Mouse (Mus musculus) CD4-positive, CD25-positive, alpha-beta regulatory T cell, adult 2 months (primary cell): ENCODE measurements around the gene Gli2.

ENCODE experiments used
- DNase-seq: peaks from one replicate; pipeline ENCODE4 v3.0.0-alpha.2; 2012; ENCODE audit warnings: low read depth, low spot score

Gli2 gene

DNA sequence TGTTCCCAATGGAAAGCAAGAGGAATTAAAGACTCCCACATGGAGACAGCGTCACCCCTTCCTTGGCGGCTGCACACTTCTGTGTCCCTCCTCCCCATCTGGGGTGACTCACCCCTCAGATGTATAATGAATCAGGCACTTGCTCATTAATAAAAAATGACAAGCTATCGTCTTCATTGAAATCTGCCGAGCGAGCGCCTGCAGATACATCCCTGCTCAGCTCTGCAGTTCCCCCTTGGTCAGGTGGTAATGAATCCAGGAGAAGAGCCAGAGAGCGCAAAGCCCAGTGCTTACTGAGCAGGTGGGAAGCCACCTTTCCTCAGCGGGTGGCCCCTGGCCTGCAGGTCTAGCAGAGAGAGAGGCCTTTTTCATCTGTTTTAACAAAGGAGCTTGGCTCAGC lies 112.1 kb downstream of the Gli2 start:
- no peak for DNase-seq

DNA sequence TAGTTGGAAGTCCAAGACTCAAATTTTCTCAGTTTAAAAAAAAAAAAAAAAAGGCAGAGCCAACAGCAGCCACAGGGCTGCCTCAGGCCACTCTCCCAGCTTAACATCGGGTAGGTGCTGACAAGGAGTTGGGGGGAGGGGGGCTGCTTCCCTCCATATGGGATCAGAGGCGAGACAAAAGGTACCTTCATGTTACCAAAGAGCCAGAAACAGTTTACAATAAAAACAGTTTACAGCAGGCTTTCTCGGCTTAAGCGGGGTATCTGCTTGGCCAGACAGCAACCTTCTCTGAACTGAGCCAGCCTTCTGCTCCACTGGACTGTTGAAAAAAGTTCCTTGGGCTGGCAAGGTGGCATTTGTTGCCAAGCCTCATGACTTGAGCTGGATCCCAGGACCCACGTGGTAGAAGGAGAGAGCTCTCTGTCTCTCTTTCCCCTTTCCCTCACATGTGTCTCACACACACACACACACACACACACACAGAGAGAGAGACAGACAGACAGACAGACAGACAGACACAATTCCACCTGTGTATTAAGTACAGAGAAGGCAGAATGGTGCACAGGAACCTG lies 113.1 kb downstream of the Gli2 start:
- no peak for DNase-seq

GRCm38 (mm10) chr1:118938206-118938605 lies 115.2 kb downstream of the Gli2 start:
- no peak for DNase-seq

GRCm38 (mm10) chr1:118936108-118936507 lies 117.3 kb downstream of the Gli2 start:
- no peak for DNase-seq

GRCm38 (mm10) chr1:118935518-118935917 lies 117.9 kb downstream of the Gli2 start:
- DNase-seq, result no peak

GRCm38 (mm10) chr1:118932167-118932566 lies 121.3 kb downstream of the Gli2 start:
- DNase-seq, result no peak

GRCm38 (mm10) chr1:118927543-118928354 lies 125.7 kb downstream of the Gli2 start:
- no peak for DNase-seq

DNA sequence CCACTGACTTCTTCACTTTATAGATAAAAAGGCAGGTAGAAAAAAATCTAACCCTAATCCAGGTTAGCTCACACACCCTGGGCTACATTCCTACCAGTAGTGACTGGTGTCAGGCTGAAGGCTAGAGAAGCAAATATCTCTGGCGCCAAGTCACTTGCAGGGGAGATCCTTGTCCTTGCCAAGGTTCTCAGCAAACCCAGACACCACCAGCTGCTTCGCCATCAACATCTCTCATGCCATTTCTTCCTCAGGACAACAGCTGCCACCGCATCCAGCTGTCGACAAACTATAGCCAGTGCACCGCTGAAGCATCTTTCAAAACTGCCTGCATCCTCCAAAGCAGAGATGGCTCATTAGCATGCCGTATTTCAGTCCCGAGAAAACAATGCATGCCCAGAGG lies 126.9 kb downstream of the Gli2 start:
- DNase-seq, result no peak

DNA sequence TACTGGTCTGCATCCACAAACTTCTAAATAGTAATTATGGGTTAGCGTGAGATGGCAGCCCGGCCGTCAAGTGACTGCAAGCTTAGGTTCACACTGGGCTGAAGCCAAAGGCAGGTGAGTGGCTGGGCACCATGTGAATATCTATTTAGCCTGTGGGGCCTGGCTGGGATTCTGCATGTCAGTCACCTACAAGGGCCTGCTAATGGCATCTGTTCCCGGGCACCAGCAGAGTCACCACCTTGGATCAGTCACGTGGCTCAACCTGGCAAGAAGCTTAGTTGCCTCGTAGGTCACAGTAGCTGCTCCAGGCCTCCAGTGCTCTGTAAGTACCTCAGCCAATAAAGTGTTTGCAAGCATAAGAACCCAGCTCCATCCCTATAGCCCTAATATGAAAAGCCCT lies 131.2 kb downstream of the Gli2 start:
- DNase-seq, result no peak

GRCm38 (mm10) chr1:118917520-118918220 lies 135.7 kb downstream of the Gli2 start:
- no peak for DNase-seq

- DNase-seq, result no peak
Observed at GRCm38 (mm10) chr1:118916477-118917075, 136.8 kb downstream of the Gli2 start.

- DNase-seq, result no peak
Observed at GRCm38 (mm10) chr1:118913414-118914385, 139.7 kb downstream of the Gli2 start.

- DNase-seq, result no peak
Observed at GRCm38 (mm10) chr1:118912929-118913328, 140.5 kb downstream of the Gli2 start.

DNA sequence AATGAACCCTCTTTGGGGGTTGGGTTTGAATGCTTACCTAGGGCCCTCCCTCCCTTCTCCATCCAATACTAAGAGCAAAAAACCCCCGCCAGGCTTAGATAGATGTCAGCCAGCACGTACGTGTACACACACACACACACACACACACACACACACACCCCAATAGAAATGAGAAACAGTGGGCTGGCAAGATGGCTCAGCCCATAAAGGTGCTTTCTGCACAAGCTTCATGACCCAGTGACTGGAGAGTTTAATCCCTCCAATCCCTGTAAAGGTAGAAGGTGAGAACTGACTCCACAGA lies 142.0 kb downstream of the Gli2 start:
- DNase-seq, result no peak

GRCm38 (mm10) chr1:118910693-118911426 lies 142.6 kb downstream of the Gli2 start:
- DNase-seq, result no peak

GRCm38 (mm10) chr1:118909051-118909450 lies 144.4 kb downstream of the Gli2 start:
- no peak for DNase-seq

DNA sequence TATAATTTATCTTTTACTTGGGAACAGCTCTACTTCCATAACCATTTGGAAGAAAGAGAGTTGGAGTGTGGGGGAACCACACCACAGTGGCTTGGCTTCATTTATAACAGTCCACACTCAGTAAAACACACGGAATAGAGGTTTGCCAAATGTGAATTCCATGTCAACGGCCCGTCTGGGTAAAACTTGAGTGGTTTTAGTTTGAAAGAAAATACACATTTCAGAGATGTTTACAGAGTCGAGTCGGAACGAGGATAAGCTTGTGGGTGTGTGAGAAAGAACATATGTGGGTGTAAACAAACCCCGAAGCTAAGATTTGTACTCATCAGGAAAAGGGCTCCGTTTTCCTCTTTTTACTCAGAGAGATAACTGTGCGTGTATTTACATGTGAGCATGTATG lies 145.8 kb downstream of the Gli2 start:
- no peak for DNase-seq

DNA sequence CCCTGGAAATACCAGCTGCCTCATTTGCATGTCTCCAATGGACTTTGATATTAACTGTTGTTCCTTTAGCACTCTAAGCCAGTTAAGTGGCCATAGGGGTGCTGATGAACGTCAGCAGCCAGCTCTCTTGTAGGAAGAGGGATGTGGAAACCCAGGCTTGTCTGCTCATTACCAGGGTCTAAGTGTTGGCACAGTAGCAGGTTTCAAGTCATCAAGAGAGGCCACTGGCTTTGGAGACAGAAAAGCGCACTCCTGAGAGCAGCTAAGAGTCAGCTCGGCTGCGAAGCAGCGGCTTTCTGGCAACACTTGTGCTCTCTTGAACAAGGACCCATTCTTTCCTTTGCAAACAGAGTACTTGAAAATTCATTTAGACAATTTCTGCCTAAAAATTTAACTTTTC lies 148.1 kb downstream of the Gli2 start:
- DNase-seq, result no peak

- no peak for DNase-seq
Observed at GRCm38 (mm10) chr1:118904909-118905308, 148.5 kb downstream of the Gli2 start.

- no peak for DNase-seq
Observed at GRCm38 (mm10) chr1:118904431-118904830, 149.0 kb downstream of the Gli2 start.

GRCm38 (mm10) chr1:118903742-118904141 lies 149.7 kb downstream of the Gli2 start:
- DNase-seq, result no peak
